Mouse (Mus musculus) C2C12 (cell line): ENCODE measurements around the gene Cox15.

Experiments
- CEBPB ChIP-seq: IDR thresholded peaks from one replicate; pipeline ENCODE4 v1.6.1; 2011; ENCODE audit warnings: low read depth, mild to moderate bottlenecking, control low read depth, moderate library complexity
- CTCF ChIP-seq: IDR thresholded peaks from one replicate; pipeline ENCODE4 v1.5.1; 2011; ENCODE audit not compliant: control insufficient read depth, insufficient read depth, insufficient read length
- MAX ChIP-seq: IDR thresholded peaks from one replicate; pipeline ENCODE4 v1.6.1; 2011; ENCODE audit warnings: mild to moderate bottlenecking, control low read depth
- MYOG ChIP-seq: IDR thresholded peaks from one replicate; pipeline ENCODE4 v1.6.1; 2011; ENCODE audit not compliant: control insufficient read depth, insufficient read length; ENCODE audit errors: extremely low read depth
- USF1 ChIP-seq: IDR thresholded peaks from one replicate; pipeline ENCODE4 v1.6.1; 2011; ENCODE audit warnings: low read depth, mild to moderate bottlenecking, control low read depth, moderate library complexity

DNA sequence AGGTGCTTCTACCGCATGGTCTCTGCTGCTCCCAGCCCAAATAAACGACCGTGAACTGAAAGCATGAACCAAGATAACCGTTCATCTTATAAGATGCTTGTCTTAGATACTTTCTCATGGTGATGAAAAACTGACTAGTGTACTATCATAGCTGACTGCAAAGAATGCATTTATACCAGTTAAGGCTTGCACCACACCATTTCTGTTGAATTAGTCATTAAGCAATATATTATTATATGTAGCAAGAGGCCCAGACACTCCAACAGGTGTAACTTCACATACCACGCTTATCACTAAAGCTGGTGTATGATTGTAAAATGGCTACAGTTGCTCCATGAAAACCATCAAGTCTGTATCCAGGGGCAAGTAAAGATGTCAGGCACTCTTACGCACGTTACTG lies 37.0 kb upstream of the Cox15 start:
- TF ChIP-seq CTCF (no peak), CEBPB (no peak), USF1 (no peak), MAX (no peak), MYOG (no peak)
